Mouse (Mus musculus) MEL (cell line): ENCODE data around the gene Whamm.

ENCODE experiments used
- CHD1 ChIP-seq: IDR thresholded peaks from 2 replicates; pipeline ENCODE4 v1.6.1; 2012; ENCODE audit warnings: low read depth, mild to moderate bottlenecking, inconsistent platforms, low read length, improper control_type of control experiment
- ELF1 ChIP-seq: IDR thresholded peaks from 2 replicates; pipeline ENCODE4 v1.6.1; 2014; ENCODE audit warnings: low read depth, mild to moderate bottlenecking, inconsistent platforms, low read length, improper control_type of control experiment, moderate library complexity
- GATA1 ChIP-seq: IDR thresholded peaks from 2 replicates; pipeline ENCODE4 v1.6.1; 2011; ENCODE audit warnings: low read depth, low read length, improper control_type of control experiment
- MYC ChIP-seq: IDR thresholded peaks from 2 replicates; pipeline ENCODE4 v1.6.1; 2011; ENCODE audit warnings: low read depth, mild to moderate bottlenecking, low read length, improper control_type of control experiment, moderate library complexity

DNA sequence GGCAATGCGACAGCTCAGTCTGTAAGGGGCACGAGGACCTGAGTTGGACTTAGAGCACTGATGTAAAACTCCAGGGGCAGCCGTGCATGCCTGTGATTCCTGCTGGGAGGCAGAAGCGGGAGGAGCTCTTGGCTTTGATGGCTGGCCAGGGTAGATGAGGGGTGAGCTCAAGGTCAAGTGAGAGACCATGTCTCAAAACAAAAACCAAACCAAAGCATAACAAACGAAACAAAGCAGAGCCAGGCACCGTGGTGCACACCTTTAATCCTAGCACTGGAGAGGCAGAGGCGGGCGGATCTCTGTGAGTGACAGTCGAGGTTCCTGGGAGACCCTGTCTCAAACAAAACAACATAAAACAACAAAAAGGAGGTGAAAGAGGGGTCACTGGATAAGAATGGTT, 44.0 kb downstream of the Whamm start:
- TF ChIP-seq ELF1 (no peak), MYC (no peak), GATA1 (no peak), CHD1 (no peak)
